Mouse (Mus musculus) forebrain, embryonic 16.5 days (tissue): Measurements from ENCODE around the gene Gnas. TPM values are rescaled to one million over a fixed set of nuclear protein-coding genes. Genes with fewer than 3 reads are reported as not detected.

Experiments used
- ATAC-seq: fragments of 200-750 bp; cut with Nextera tagmentation; 2 replicates; pipeline ENCODE4 v1.8.0; 2017; ENCODE audit warnings: mild to moderate bottlenecking, moderate library complexity
- H3K27ac ChIP-seq: fragments of 300-500 bp; sonication (generic); 2 replicates; pipeline ENCODE4 v1.5.1; 2014; ENCODE audit warnings: low read length, control low read depth
- H3K27me3 ChIP-seq: fragments of 300-500 bp; sonication (generic); replicated peaks from 2 replicates; pipeline ENCODE4 v1.6.1; 2014; ENCODE audit warnings: low read length; ENCODE audit not compliant: control insufficient read depth, insufficient read depth
- H3K36me3 ChIP-seq: fragments of 300-500 bp; sonication (generic); 2 replicates; pipeline ENCODE4 v1.6.1; 2014; ENCODE audit not compliant: control insufficient read depth, insufficient read depth
- H3K4me1 ChIP-seq: fragments of 300-500 bp; sonication (generic); replicated peaks from 2 replicates; pipeline ENCODE4 v1.6.1; 2014; ENCODE audit warnings: low read length; ENCODE audit not compliant: control insufficient read depth, insufficient read depth
- H3K4me2 ChIP-seq: fragments of 300-500 bp; sonication (generic); 2 replicates; pipeline ENCODE4 v1.6.1; 2014; ENCODE audit warnings: mild to moderate bottlenecking, low read length, control low read depth
- H3K4me3 ChIP-seq: fragments of 300-500 bp; sonication (generic); replicated peaks from 2 replicates; pipeline ENCODE4 v1.5.1; 2014; ENCODE audit warnings: mild to moderate bottlenecking, low read length, control low read depth
- H3K9ac ChIP-seq: fragments of 300-500 bp; sonication (generic); replicated peaks from 2 replicates; pipeline ENCODE4 v1.6.1; 2014; ENCODE audit warnings: low read depth, low read length, control low read depth
- H3K9me3 ChIP-seq: fragments of 300-500 bp; sonication (generic); 2 replicates; pipeline ENCODE4 v1.6.1; 2016; ENCODE audit warnings: low read length; ENCODE audit not compliant: control insufficient read depth
- WGBS: fragments of 180-500 bp; shearing (Covaris S2); extraction: QIAGEN DNeasy Blood & Tissue Kit; methylation state at CpG from one replicate; pipeline ENCODE4 v1.1.7; 2014; 5-methylcytosine and 5-hydroxymethylcytosine counted together
- microRNA counts: library from miRNA; unstranded; fragments of <30 nt; microRNA quantifications from one replicate; lab custom pipeline; 2016
- microRNA-seq: library from miRNA; unstranded; fragments of <30 nt; microRNA quantifications from one replicate; pipeline ENCODE4, GENCODE M21; 2017
- polyA plus RNA-seq: library from polyadenylated mRNA; unstranded; fragments of >200 nt; fragmentation: Nextera tagmentation; extraction: Ambion mirVana; gene quantifications from 2 replicates; pipeline ENCODE4 v1.2.1, GENCODE M21; 2015

Gene Gnas
- polyA plus RNA-seq, 1 experiment from 2014 or later: 1,187 TPM

DNA sequence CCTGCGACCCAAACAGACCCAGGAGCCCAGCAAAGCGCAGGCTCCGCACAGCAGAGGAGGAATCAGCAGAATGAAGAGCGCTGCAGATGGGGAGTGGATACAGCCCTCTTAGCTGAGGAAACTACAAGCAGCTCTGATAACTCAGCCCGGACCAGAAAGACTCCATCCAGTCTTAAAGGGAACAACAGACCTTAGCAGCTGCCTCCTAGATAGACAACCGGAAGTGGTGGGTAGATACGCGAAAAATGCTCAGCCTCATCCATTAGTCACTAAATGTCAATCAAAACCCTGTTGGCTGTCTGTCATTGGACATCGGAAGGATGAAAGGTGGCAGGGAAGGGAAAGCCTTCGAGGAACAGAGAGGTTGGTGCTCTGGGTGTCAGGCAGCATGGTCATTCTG is 82.5 kb downstream of the Gnas start:
- Histone ChIP-seq H3K27me3 (no peaks in the 10 kb centered on the region), H3K36me3 (no peaks in the 10 kb centered on the region), H3K9me3 (no peaks in the 10 kb centered on the region), H3K4me2 (no peak overlapping the region), H3K4me1 (no peaks in the 10 kb centered on the region), H3K27ac (no peak overlapping the region), H3K4me3 (no peak overlapping the region), H3K9ac (no peak overlapping the region)
- WGBS: 89% methylated on average over 10 of the region's 10 CpGs
- no peak for ATAC-seq

DNA sequence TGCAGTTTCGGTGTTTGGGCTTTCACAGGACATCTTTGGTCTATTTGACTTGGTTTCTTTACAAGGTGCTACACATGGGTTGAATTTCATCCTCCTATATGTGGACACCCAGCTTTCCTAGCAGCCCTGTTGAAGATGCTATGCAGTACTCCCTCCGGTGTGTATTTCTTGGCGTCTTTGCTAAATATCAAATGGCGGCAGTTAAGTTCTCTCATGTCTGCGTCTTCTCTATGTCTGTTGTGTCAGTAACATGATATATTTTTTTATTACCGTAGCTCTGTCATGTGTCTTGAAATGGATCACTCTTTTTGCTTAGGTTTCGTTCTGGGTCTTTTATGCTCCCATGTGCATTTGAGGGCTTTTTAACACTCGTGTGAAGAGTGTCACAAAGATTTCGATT is 96.9 kb downstream of the Gnas start:
- ATAC-seq: no peak
- no peak overlapping the region for H3K9ac ChIP-seq
- no peaks in the 10 kb centered on the region for H3K9me3 ChIP-seq
- H3K27ac ChIP-seq: no peak overlapping the region
- no peaks in the 10 kb centered on the region for H3K36me3 ChIP-seq
- H3K4me1 ChIP-seq: no peaks in the 10 kb centered on the region
- no peak overlapping the region for H3K4me2 ChIP-seq
- WGBS: 94% methylated on average over 9 of the region's 9 CpGs
- no peaks in the 10 kb centered on the region for H3K27me3 ChIP-seq
- no peak overlapping the region for H3K4me3 ChIP-seq

DNA sequence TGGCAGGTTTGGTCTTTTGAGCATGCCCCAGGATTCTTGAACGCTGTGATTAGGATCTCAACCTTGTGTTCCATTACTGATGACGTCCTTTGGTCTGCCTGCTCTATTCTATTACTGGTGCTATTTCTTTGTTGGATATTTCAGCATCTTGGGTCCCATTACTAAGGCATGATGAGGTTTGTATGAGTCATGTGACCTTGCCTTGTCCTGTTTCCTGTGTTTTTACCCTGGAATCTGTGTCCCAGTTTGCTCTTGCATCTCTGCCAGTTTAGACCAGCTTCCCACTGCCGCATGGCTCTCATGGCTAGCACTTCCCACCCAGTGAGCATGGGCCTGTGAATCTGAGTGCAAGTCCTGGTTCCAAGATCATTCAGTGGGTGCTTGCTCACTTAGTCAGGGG is 107.8 kb downstream of the Gnas start:
- H3K4me1 ChIP-seq: no peaks in the 10 kb centered on the region
- H3K36me3 ChIP-seq: no peaks in the 10 kb centered on the region
- no peak overlapping the region for H3K9ac ChIP-seq
- ATAC-seq: no peak
- no peaks in the 10 kb centered on the region for H3K27me3 ChIP-seq
- H3K4me3 ChIP-seq: no peak overlapping the region
- H3K4me2 ChIP-seq: no peak overlapping the region
- 93% methylated on average over 3 of the region's 3 CpGs for WGBS
- no peak overlapping the region for H3K27ac ChIP-seq
- H3K9me3 ChIP-seq: peaks cover 8% of the 10 kb centered on the region; the same call in 1 of the 2 replicates

DNA sequence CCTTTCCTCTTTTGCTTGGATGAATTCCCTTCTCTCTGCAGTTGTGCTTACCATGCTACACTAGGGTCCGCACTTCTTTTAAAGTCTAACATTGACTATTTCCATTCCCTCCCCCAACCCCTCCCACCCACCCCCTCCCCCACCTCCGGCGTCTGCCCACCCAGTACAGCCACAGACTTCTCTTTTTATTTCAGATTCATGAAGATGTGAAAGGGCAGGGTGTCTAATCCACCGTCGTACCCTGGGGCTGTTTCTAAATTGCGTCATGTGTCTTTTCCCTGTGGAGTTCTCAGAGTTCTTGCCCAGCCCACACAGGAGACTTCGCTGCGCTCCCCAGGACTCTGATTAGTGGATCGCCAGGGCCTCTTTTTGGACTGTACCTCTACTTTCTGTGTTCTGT is 108.4 kb downstream of the Gnas start:
- 46% methylated on average over 9 of the region's 9 CpGs for WGBS
- no peak for ATAC-seq
- H3K4me2 ChIP-seq: no peak overlapping the region
- H3K36me3 ChIP-seq: no peaks in the 10 kb centered on the region
- no peak overlapping the region for H3K27ac ChIP-seq
- H3K9ac ChIP-seq: no peak overlapping the region
- H3K4me3 ChIP-seq: no peak overlapping the region
- no peaks in the 10 kb centered on the region for H3K27me3 ChIP-seq
- no peaks in the 10 kb centered on the region for H3K4me1 ChIP-seq
- H3K9me3 ChIP-seq: peaks cover 8% of the 10 kb centered on the region; the same call in 1 of the 2 replicates

DNA sequence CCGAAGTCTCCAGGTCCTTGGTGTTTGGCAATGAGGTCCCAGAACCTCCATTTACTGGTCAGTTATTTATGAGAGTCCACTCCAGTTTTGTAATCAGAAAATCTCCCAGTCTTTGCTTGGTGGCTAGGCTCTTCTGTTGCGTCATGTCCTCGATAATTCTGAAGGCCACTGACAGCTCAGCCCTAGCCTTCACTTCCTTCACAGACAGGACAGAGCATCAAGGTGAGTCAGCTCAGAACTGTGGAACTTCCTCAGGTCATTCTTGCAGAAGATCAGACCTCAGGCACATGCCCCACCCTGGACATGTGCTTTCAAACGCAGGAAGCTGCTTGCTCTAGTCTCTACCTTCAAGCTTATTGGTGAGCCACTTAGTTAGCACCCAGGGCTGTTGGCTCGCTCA is 109.3 kb downstream of the Gnas start:
- H3K27me3 ChIP-seq: no peaks in the 10 kb centered on the region
- ATAC-seq: no peak
- H3K4me3 ChIP-seq: no peak overlapping the region
- no peaks in the 10 kb centered on the region for H3K4me1 ChIP-seq
- no peak overlapping the region for H3K9ac ChIP-seq
- no peak overlapping the region for H3K4me2 ChIP-seq
- H3K27ac ChIP-seq: no peak overlapping the region
- H3K9me3 ChIP-seq: peaks cover 8% of the 10 kb centered on the region; the same call in 1 of the 2 replicates
- WGBS: 85% methylated on average over 5 of the region's 5 CpGs
- H3K36me3 ChIP-seq: no peaks in the 10 kb centered on the region

MicroRNAs encoded within 50 kb of the gene (microRNA counts, 519-probe panel; counts per million panel counts)
- 1,092 counts per million, percentile 8 among the panel's probes with 10 or more counts for microRNA mmu-miR-296-3p (lab: Ali Mortazavi, UCI)
- microRNA mmu-miR-296-5p (lab: Ali Mortazavi, UCI): 3,256 counts per million, percentile 82 among the panel's probes with 10 or more counts
- microRNA mmu-miR-298 (lab: Ali Mortazavi, UCI): 1,653 counts per million, percentile 17 among the panel's probes with 10 or more counts

Small RNAs within 50 kb of the gene (microRNA-seq; reads per million reads assigned to microRNA genes)
- gene Gm27591: not detected
- 4,375 reads per million, percentile 91 among the genes with 10 or more reads in this experiment for gene Mir296
- 2,706 reads per million, percentile 86 among the genes with 10 or more reads in this experiment for gene Mir298

Other genes with a start within 250 kb of the Gnas start
- gene Stx16, start 208.0 kb upstream of the Gnas start, polyA plus RNA-seq: 16.4 and 21.3 TPM in 2 replicates
- gene Npepl1, start 174.0 kb upstream of the Gnas start, polyA plus RNA-seq: 19.3 and 21.7 TPM in 2 replicates
- gene Gm20721, start 62.4 kb downstream of the Gnas start, polyA plus RNA-seq: 11.4 and 13.5 TPM in 2 replicates
- gene Nelfcd, start 131.5 kb downstream of the Gnas start, polyA plus RNA-seq: 106 and 109 TPM in 2 replicates
- 81.2 and 84.9 TPM in 2 replicates for gene Ctsz, start 154.7 kb downstream of the Gnas start, polyA plus RNA-seq
- 0.24 and 0.63 TPM in 2 replicates for gene Tubb1, start 166.4 kb downstream of the Gnas start, polyA plus RNA-seq
- gene Atp5e, start 179.8 kb downstream of the Gnas start, polyA plus RNA-seq: 529 and 555 TPM in 2 replicates
- gene Prelid3b, start 188.8 kb downstream of the Gnas start, polyA plus RNA-seq: 120 and 121 TPM in 2 replicates